Mouse (Mus musculus): Measurements from ENCODE around the gene Rims4. TPM values are rescaled to one million over a fixed set of nuclear protein-coding genes. Genes with fewer than 3 reads are reported as not detected.

Rims4 gene
- total and polyA plus RNA-seq, 3 experiments: 0.49 to 1.4 (median 0.97) TPM

DNA sequence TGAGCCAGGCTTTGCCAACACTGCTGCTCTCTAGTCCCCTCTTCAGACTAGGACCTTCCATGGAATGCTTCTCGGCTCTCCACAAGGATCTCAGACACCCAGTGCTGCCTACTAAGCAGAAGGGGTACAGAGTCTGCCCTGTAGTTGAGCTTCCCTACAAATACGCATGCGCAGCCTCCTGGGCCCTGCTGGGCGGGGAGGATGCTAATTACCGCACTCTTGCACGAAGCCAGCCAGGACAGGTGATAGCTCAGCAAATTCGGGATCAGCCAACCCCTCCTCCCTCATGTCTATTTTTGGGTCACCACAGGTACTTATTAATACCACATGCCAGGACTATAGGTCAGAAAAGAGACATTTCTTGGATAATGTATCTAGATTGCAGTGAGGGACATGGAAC lies 29.5 kb upstream of the Rims4 start:
- Histone ChIP-seq H3K27me3 (ENCODE audit: control insufficient read depth, insufficient read depth, low read length) (no peaks in the 10 kb centered on the region), H3K79me2 (replicated peaks; ENCODE audit: control insufficient read depth, insufficient read depth, low read length) (no peaks in the 10 kb centered on the region), H3K4me1 (ENCODE audit: control insufficient read depth, insufficient read depth, low read length) (no peaks in the 10 kb centered on the region), H3K4me3 (no peak overlapping the region), H3K9ac (ENCODE audit: low read depth, low read length) (no peak overlapping the region), H3K27ac (no peak overlapping the region), H3K36me3 (ENCODE audit: control insufficient read depth, insufficient read depth, low read length) (no peaks in the 10 kb centered on the region)
- TF ChIP-seq EP300 (IDR thresholded peaks at IDR 0.05; ENCODE audit: insufficient read depth, low read depth, low read length) (no peak), CTCF (IDR thresholded peaks at IDR 0.05) (no peak), POLR2A (IDR thresholded peaks at IDR 0.05; ENCODE audit: insufficient read depth, low read depth, low read length) (no peak)
- intact Hi-C loops (cut with DNase I): no loop called here
- 73% methylated on average over 7 of the region's 7 CpGs for WGBS
- no peak for DNase-seq

- intact Hi-C loops (cut with DNase I): no loop called here
- no peak overlapping the region for H3K27ac ChIP-seq
- no peaks in the 10 kb centered on the region for H3K4me1 ChIP-seq (ENCODE audit: control insufficient read depth, insufficient read depth, low read length)
- TF ChIP-seq CTCF (IDR thresholded peaks at IDR 0.05) (no peak), EP300 (IDR thresholded peaks at IDR 0.05; ENCODE audit: insufficient read depth, low read depth, low read length) (no peak), POLR2A (IDR thresholded peaks at IDR 0.05; ENCODE audit: insufficient read depth, low read depth, low read length) (no peak)
- no peaks in the 10 kb centered on the region for H3K27me3 ChIP-seq (ENCODE audit: control insufficient read depth, insufficient read depth, low read length)
- H3K79me2 ChIP-seq (replicated peaks; ENCODE audit: control insufficient read depth, insufficient read depth, low read length): no peaks in the 10 kb centered on the region
- H3K36me3 ChIP-seq (ENCODE audit: control insufficient read depth, insufficient read depth, low read length): no peaks in the 10 kb centered on the region
- H3K9ac ChIP-seq (ENCODE audit: low read depth, low read length): no peak overlapping the region
- no peak overlapping the region for H3K4me3 ChIP-seq
- DNase-seq: peak in 1 of 2 experiments; percentile 6
- WGBS: 45% methylated on average over 15 of the region's 15 CpGs
Measured at GRCm38 (mm10) chr2:163946221-163946620, 27.7 kb upstream of the Rims4 start.

DNA sequence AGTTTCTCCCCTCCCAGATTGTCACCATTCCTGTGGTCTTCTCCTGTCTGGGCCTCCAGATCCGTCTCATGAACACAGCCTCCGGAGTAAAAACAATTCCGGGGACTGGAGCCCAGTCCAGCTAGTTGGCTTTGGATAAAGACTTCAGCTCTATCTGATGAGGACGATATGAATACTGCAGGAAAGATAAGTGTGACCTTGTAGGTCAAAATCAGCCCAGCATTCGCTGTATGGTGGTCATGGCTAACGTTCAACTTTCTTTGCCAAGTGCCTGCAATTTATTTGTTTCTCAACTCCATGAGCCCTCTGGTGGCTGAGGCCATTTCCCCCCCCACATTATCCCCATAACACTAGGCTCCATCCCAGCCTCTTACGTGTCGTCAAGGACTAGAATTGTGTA lies 26.0 kb upstream of the Rims4 start:
- WGBS: 57% methylated on average over 8 of the region's 8 CpGs

DNA sequence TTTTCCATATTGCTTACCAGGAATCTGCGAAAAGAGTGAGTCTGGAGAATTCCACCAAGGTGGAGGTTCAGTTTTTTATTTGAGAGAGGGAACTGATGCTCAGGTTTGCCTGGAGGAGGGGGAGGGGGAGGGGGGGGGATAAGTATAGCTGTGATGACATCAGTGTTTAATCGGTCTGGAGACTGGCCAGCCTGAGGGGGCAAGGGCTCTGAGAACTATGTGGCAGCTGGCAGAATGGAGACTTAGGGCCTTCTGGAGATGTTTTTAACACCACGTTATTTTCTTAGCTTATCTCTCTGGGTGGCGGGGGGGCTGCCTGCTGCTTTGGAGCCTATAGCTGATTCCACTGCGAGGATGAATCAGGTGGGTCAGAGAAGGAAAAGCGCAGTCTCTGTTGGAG lies 24.6 kb upstream of the Rims4 start:
- no peak for DNase-seq
- Histone ChIP-seq H3K4me3 (no peak overlapping the region), H3K79me2 (replicated peaks; ENCODE audit: control insufficient read depth, insufficient read depth, low read length) (no peaks in the 10 kb centered on the region), H3K9ac (ENCODE audit: low read depth, low read length) (no peak overlapping the region), H3K27me3 (ENCODE audit: control insufficient read depth, insufficient read depth, low read length) (no peaks in the 10 kb centered on the region; the same call in 1 of the 2 replicates), H3K27ac (no peak overlapping the region), H3K4me1 (ENCODE audit: control insufficient read depth, insufficient read depth, low read length) (no peaks in the 10 kb centered on the region), H3K36me3 (ENCODE audit: control insufficient read depth, insufficient read depth, low read length) (no peaks in the 10 kb centered on the region)
- TF ChIP-seq CTCF (IDR thresholded peaks at IDR 0.05) (no peak), POLR2A (IDR thresholded peaks at IDR 0.05; ENCODE audit: insufficient read depth, low read depth, low read length) (no peak), EP300 (IDR thresholded peaks at IDR 0.05; ENCODE audit: insufficient read depth, low read depth, low read length) (no peak)
- intact Hi-C loops (cut with DNase I): no loop called here
- 44% methylated on average over 6 of the region's 6 CpGs for WGBS

More for the DNA sequence above, 26.0 kb upstream of the Rims4 start:
- intact Hi-C loops (cut with DNase I): no loop called here
- Histone ChIP-seq H3K9ac (ENCODE audit: low read depth, low read length) (no peak overlapping the region), H3K27ac (no peak overlapping the region), H3K4me3 (no peak overlapping the region), H3K4me1 (ENCODE audit: control insufficient read depth, insufficient read depth, low read length) (no peaks in the 10 kb centered on the region), H3K36me3 (ENCODE audit: control insufficient read depth, insufficient read depth, low read length) (no peaks in the 10 kb centered on the region), H3K27me3 (ENCODE audit: control insufficient read depth, insufficient read depth, low read length) (no peaks in the 10 kb centered on the region), H3K79me2 (replicated peaks; ENCODE audit: control insufficient read depth, insufficient read depth, low read length) (no peaks in the 10 kb centered on the region)
- no peak for DNase-seq
- TF ChIP-seq POLR2A (IDR thresholded peaks at IDR 0.05; ENCODE audit: insufficient read depth, low read depth, low read length) (no peak), CTCF (IDR thresholded peaks at IDR 0.05) (no peak), EP300 (IDR thresholded peaks at IDR 0.05; ENCODE audit: insufficient read depth, low read depth, low read length) (no peak)

- no peaks in the 10 kb centered on the region; the same call in 1 of the 2 replicates for H3K27me3 ChIP-seq (ENCODE audit: control insufficient read depth, insufficient read depth, low read length)
- H3K27ac ChIP-seq: no peak overlapping the region
- H3K9ac ChIP-seq (ENCODE audit: low read depth, low read length): no peak overlapping the region
- peak; percentile 67 to 77 for DNase-seq
- no peak for TF ChIP-seq CTCF (IDR thresholded peaks at IDR 0.05)
- TF ChIP-seq POLR2A (IDR thresholded peaks at IDR 0.05; ENCODE audit: insufficient read depth, low read depth, low read length): no peak
- TF ChIP-seq EP300 (IDR thresholded peaks at IDR 0.05; ENCODE audit: insufficient read depth, low read depth, low read length): no peak
- WGBS: 29% methylated on average over 8 of the region's 8 CpGs
- H3K4me1 ChIP-seq (ENCODE audit: control insufficient read depth, insufficient read depth, low read length): no peaks in the 10 kb centered on the region
- peak overlapping the region; percentile 20; the same call in 1 of the 2 replicates for H3K4me3 ChIP-seq
- H3K79me2 ChIP-seq (replicated peaks; ENCODE audit: control insufficient read depth, insufficient read depth, low read length): no peaks in the 10 kb centered on the region
- no peaks in the 10 kb centered on the region for H3K36me3 ChIP-seq (ENCODE audit: control insufficient read depth, insufficient read depth, low read length)
- intact Hi-C loops (cut with DNase I): no loop called here
Measured at GRCm38 (mm10) chr2:163939522-163939921, 21.0 kb upstream of the Rims4 start.

- no peak overlapping the region for H3K27ac ChIP-seq
- no peak overlapping the region for H3K9ac ChIP-seq (ENCODE audit: low read depth, low read length)
- 18% methylated on average over 7 of the region's 7 CpGs for WGBS
- H3K27me3 ChIP-seq (ENCODE audit: control insufficient read depth, insufficient read depth, low read length): no peaks in the 10 kb centered on the region; the same call in 1 of the 2 replicates
- intact Hi-C loops (cut with DNase I): no loop called here
- TF ChIP-seq CTCF (IDR thresholded peaks at IDR 0.05): no peak
- no peak for TF ChIP-seq POLR2A (IDR thresholded peaks at IDR 0.05; ENCODE audit: insufficient read depth, low read depth, low read length)
- TF ChIP-seq EP300 (IDR thresholded peaks at IDR 0.05; ENCODE audit: insufficient read depth, low read depth, low read length): no peak
- no peaks in the 10 kb centered on the region; the same call in 1 of the 2 replicates for H3K4me1 ChIP-seq (ENCODE audit: control insufficient read depth, insufficient read depth, low read length)
- H3K36me3 ChIP-seq (ENCODE audit: control insufficient read depth, insufficient read depth, low read length): no peaks in the 10 kb centered on the region
- H3K4me3 ChIP-seq: no peak overlapping the region
- H3K79me2 ChIP-seq (replicated peaks; ENCODE audit: control insufficient read depth, insufficient read depth, low read length): no peaks in the 10 kb centered on the region
- DNase-seq: no peak
Measured at GRCm38 (mm10) chr2:163932151-163932550, 13.7 kb upstream of the Rims4 start.
